Mouse (Mus musculus) adrenal gland, postnatal 25 days (tissue): ENCODE data around the gene Boc. TPM values are rescaled to one million over a fixed set of nuclear protein-coding genes. Genes with fewer than 3 reads are reported as not detected.

Experiments
- DNase-seq: peaks from one replicate; pipeline ENCODE4 v3.0.0; 2021; ENCODE audit warnings: mixed read lengths
- total RNA-seq: library from RNA; stranded (reverse); gene quantifications from 2 replicates; pipeline ENCODE4 v1.2.3, GENCODE M21; 2021

Boc gene
- total RNA-seq, 1 experiment from 2014 or later: 55.9 TPM

DNA sequence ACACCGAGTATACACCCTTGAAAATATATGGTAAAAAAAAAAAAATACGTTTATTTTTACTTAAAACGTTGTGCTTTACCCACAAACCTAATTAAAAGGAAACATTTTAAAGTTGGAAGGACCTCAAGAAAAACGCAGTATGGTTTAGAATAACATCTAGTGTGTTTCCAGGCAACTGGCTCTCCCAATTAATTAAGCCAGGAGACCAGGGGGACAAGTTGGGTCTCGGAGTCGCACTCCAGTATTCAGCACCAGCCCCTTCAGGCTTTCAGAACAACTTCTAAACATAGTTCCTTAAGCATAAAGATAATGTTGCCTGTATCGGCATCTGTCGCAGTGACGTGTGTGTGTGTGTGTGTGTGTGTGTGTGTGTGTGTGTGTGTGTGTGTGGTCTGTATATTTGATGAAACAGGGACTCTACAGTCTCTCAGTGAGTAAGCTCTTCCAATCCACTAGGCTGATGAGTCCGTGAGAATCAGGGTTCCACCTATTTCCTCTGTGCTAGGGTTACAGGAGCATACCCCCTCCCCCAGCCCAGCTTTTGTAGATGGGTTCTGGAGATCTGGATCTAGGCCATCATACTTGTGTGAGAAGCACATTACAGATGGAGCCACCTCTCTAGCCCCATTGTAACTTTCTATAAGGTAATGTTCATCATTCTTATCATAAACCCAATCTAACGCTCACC is 31.3 kb downstream of the Boc start:
- no peak for DNase-seq

DNA sequence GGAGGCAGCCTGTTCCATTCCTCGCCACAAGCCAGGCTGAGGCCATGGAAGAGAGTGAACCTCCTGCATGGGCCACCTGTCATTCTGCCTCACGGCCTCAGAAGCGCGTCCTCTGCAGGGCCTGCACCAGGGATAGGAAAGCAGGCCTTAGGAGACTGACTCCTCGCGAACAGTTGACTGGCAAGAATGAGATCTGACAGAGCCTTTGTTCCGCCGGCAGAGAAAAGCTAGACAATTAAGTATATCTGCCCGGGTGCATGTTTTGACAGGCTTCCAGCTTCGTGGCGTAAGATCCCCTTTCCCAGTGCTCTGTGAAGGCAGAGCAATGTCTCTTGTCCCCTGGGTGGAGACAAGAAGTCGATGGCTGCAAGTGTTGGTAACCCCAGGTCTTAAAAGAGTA is 32.0 kb downstream of the Boc start:
- no peak for DNase-seq

DNA sequence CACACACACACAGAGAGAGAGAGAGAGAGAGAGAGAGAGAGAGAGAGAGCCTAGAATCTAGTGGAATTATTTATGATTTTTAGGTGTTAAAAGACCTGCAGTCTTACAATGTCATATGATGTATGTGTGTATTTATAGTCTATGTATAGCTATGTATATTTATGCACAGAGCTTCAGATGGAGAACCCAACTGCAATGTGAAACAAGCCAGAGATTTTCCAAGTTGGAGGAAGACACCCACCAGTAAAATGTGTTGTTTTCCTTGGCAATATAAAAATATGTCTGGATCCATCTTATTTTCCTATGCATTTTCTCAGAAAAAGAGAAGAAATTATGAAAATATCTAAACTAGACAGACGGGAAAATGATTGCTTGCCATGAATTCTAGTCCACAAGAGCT is 32.7 kb downstream of the Boc start:
- no peak for DNase-seq

DNA sequence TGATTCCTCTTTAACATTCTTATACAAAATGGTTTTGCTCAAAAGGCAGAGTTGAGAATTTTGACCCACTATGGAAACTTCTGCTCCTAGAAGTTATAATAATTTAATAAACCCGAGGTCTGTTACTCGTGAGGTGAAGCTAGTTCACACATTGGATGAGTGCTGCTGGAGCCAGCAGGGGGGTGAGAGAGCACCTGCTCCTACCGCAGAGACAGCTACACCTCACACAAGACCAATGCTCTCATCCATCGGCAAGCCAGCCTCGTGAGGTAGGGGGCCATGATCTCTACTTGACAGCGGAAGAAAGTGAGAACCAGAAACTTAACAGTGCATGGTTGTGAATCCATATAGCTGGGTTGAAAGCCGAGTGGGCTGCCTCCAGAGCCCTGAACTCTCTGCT is 35.1 kb downstream of the Boc start:
- no peak for DNase-seq

DNA sequence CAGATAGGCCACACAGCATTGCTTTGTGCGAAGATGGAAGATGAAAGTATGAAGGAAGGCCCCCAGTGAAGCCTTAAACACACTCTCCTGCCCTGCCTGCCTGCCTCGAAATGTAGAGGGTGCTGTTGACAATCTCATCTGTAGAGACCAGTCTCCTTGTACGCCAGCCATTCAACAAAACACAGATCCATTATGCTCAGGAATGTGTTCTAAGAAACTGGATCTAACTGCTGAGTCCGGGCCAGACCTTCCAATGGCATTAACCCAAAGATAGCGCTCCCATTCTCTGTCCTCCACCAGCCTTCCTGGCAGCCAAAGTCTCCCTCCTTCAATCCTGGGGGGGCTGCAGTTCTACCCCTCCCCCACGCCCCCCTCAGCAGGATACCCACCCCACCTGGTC is 42.2 kb downstream of the Boc start:
- DNase-seq: no peak

DNA sequence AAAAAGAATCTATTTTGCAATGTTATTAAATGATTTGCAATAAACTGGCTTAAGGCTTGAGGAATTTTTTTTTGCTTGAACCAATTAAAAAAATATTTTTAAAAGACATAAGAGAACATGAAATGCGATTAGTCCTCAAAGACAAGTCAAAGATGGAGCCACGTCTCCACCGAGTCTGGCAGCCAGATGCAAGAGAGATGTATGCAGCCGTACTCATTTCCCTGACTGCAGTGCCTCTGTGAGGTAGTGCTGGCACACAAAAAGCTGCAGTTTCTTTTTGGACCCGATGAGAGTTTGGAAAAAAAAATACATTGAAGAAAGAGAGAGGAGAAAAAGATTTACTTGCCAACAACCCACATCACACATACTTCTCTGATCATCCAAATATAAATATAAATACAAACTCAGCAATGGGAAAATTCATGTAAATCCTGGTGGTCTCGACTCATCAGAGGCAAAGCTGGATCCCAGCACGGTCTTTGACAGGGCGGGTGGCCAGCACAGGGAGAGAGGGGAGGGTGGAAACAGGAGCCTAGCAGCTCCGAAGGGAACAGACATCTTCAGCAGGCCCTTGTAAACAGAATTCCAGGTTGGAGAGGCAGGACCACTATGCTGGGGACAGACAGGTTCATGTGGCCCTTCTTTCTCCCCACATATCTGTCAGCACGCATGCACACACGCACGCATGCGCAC is 48.0 kb downstream of the Boc start:
- no peak for DNase-seq

DNA sequence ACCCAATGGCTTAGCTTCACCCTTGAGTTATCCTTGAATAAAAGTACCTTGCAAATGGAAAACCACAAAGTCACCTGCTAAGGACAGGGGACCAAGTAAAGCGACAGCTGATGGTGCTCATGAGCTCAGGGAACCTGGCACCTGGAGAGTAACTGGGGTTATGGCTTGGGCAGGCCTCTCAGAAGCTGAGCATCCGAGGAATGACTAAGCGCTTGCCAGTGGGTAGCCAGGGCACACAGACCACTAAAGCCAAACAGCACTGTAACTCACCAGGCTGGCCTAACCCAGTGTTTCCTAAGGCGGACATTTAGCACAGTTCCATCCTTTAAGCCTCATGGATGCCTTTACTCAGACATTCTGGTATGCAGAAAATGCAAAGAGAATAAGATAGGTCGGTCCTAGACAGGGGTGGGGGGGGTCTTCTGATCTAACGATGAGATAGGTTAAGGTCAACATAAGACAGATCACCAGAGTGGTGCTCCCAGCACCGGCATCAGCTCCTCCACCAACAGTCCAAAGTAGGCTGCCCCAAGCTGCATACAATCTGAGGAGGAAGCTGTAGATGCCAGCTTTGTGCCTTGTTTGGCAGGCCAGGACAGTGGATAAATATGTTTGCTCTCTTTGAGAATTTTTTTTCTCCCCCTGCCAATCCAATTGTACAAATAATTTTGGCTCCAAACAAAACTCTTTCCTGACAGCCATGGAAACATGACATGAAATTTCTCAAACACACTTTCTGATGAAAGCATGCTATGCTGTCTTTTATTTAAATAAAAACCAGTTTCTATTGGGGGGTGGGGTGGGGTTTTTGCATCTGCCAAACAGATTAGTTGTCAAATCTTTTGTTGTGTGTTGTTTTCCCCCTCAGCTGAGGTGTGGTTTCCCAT is 49.0 kb downstream of the Boc start:
- DNase-seq: no peak

DNA sequence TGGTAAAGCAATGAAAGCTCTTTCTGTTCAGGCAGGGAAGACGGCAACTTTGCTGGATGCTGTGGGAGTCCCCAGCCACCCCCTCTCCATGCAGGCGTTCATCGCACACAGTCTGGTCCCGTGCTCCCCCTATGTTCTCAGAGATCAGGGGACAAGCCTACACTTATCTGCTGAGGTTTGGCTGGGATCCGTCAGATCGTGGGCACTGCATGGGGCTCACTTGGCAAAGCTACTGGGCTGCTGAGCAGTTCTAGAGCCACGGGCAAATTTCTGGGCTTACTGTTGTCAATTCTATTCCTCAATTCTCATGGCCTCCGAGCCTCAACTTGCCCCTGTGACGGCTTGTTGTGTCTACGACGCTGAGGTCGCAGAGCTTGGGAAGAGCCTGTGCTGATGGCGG is 49.9 kb downstream of the Boc start:
- DNase-seq: no peak

DNA sequence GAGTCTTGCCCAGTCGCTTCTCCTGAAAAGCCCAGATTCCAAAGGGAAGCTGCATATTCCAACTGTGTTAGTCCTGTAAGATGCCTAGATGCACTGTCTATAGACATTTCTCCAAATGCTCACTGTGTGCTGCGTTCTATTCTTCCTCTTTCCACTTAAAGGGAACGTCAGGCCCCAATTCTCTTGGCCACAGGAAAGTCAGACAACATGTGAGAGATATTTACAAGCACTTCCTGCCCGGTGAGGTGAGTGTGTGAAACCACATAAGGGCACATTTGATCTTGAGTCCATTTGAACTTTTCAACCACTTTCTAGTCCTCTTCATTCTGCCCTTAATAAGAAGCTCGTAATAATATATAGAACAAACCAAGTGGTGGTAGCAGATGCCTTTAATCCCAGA is 50.7 kb downstream of the Boc start:
- DNase-seq: no peak

DNA sequence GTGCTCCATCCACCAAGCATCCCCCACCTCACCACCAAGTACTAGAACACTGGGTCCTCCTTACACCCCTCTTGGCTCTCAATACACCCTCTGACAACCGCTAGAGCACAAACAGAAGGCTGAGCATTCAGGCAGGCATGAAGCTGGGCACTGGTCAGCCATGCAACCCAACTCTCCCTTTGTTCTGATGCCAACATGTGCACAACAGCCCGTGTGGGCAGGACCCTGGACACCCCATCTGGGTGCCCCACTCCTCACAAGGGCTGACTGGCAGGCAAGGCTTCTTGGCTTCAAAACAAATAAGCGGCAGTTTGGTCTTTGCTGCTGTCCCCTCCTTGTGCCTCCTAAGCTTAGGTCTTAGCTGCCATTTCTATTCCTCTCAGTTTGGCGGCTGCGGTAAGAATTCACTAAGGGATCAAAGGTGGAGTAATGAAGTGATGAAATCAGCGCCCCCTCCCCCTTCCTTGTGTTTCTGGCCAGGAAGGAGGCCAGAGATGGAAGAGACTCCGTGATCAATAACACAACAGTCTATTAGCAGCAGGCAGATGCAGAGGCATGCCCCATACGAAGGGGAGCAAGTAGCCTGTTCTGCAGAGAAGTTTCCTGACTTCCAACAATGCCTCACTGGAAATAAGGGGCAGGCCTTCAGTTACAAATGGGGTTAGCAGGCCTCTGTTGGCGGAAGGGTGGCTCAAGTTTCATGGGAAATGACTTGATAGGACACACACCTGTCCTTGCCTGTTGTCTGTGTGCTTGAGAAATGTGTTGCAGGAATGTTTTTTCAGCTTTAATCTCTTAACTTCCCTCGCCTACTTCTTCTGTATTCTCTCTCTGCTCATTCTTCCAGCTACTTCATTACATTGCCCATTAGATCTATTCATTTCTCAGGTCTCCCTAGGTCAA is 51.4 kb downstream of the Boc start:
- no peak for DNase-seq

DNA sequence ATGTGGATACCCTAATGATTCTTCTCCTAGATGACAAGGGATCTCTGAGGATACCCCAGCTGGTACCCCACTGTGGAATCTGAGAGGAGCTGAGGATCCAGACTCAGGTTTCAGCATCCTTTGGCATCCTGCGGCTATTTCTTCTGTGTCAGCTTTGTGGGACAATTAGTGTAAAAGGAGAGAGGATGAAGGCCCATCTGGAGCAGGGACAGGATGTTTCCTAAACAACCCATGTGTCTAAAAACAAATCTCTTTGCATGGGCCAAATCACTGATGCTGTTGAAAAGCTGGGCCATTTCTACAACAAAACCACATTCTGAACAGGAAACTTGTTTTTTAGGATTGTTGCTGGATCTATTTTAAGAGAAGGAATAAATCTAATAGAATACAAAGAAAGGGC is 53.5 kb downstream of the Boc start:
- DNase-seq: no peak

DNA sequence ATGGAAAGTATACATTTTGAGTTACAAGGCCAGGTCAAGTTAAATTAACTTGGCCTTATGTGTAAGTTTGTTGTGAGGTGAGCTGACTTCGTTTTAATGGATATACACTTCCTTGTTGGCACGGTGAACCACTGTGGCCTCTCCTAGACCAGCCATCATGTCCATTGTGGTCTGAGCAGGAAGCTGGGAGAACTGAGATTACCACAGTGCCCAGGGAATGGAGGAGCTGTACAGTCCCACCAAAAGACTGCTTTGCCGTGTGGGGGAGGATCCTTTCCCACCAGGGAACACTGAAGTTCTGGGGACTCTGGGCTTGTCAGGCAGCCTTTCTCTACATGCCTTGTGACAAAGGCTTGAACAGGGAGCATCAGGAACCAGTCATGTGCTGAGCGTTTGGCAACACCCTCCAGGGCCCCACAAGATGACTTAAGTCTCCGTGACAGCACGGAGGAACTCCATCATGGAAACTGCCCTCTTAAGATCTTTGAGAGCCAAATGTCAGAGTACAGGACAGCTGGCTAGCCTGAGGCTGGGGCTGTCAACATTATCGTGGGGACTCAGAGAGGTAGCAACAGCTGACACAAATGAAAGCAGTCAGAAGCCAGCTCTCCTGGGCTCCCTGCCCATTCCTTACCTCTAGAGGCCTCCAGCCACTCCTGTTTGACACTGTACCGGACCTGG is 55.7 kb downstream of the Boc start:
- no peak for DNase-seq

DNA sequence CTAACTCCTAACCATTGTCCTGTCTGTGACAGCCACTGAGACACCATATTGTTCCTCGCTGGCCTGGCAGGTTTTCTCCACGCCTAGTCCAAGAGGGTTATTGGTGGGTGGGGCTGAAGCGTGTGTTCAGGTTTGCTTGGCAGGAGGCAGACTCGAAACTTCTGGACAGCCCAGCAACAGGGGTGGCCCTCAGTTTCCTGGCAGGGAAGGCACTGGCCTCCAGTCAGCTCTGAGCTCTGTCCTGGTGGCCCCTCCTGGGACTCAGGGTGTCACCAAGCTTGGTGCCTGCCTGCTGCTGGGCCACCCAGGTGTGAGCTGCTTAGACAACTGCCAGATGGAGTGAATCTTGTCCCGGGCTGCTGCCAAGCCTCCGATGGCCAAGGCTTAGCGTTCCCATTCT is 56.4 kb downstream of the Boc start:
- no peak for DNase-seq

DNA sequence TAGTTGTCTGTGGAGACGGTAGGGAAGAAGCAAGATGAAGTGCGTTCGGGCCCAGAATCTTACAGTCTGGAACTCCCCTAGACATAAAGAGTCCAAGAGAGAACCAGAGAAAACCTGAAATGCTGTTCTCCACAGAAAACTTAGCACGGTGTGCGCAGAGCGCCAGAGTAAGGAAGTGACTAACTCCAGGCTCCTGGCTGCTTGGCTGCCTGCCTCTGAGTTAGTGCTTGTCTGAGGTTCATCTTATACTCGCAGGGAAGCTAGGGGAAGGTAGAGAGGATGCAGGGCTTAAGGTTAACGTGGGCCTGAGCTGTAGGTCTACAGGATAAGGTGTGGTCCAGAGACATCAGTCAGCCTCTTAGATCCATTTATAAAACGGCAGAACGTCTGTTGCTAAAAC is 56.9 kb downstream of the Boc start:
- DNase-seq: no peak

DNA sequence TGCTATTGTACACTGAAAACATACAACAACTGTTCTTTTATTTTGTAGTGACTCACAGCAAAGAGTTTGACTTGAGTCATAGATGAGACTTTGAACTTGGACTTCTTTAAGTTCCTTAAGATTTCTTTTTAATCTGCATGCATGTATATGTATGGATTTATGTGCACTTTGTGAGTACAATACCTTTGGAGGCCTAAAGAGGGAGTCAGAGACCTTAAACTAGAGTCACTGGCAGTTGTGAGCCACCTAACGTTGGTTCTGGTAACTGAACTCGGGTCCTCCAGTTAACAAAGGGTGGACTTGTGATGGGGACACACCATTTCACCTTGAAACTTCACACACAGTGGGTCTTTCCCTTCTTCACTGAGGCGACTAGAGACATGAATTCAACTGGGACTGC is 60.2 kb downstream of the Boc start:
- no peak for DNase-seq

DNA sequence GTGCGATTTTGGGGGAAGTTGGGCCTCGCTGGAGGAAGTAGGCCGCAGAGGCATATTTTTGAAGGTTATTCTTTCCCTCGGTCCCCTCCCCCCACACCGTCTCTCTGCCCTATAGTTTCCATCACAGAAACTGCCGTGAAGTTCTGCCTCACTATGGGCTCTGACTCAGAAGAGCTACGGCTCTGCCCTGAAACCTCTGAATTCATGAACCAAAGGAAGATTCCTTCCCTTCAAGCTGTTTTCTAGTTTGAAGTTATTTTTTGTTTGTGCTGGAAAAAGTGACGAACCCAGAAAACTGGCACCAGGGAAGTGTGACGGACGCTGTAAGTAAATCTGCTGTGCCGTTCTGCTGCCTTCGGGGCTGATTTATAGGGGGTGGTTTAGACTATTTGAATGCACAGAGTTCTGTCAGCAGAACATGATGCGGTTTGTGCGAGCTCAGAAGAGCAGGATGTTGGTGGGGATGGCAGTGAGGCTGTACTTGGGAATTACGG is 61.7 kb downstream of the Boc start:
- DNase-seq: no peak

DNA sequence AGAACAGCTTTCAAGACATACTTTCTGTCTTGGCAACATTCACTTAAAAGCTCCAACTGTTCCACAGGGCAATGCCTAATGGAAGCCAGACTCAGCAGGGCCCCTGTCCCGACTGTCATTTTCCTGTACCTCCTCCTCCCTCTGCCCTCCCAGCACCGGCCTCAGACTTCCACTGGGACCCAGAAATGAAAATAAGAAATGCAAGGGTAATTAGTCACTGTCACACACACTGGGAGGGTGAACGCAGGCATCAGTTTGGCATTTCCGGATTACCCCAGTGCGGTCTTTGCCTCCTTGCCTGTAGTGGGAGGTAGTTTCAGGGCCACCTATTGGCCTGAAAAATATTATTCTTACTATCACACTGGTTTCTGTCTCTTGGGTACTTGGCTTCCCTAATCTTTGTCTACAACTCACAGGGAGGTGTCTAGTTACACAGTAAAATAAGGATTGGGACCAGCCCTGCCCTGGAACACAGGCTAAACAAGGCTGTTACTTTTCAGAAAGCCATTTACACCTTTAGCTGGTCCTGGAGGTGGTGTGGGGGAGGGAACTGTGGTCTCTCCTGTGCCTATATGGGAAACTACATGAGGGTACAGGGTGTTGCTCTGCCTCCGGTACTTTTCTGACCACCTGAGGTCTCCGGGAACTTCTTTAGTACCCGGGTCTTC is 64.1 kb downstream of the Boc start:
- DNase-seq: no peak

DNA sequence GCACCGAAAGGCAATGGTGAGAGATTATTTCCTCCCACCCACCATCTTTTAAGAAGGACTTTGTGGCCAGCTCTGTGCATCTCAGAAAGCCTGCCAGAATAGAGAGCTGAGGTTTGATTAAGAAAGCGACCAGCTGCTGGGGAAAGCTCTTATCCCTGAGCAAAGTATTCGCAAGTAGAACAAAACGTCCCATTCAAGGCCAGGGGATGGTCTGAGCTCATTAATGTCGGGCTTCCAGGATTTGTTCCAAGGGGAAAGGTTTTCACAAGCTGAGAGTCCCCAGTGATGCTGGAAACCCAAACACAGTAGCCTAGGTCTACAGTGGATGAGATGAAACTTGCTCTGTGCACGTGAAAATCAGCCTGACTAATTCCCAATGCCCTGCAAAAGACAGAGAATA is 64.8 kb downstream of the Boc start:
- DNase-seq: no peak

DNA sequence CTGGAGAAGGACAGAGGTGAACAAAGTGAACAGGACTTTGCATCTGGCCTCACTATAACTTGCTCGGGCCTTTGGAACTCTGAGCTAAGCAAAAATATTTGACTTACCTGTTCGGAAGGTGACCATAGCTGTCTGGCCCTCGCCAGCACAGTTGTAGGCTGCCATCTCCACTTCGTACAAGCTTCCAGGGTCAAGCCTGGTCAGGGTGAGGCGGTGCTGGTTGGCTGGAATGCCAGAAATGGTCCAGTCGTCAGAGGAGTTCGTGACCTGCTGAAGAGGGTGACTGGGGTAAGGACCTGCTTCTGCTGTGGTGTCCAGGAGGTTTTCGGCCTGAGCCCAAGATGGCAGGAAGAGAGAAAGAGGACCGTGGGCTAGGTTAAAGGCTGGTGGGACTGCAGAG is 66.0 kb downstream of the Boc start:
- DNase-seq: no peak

DNA sequence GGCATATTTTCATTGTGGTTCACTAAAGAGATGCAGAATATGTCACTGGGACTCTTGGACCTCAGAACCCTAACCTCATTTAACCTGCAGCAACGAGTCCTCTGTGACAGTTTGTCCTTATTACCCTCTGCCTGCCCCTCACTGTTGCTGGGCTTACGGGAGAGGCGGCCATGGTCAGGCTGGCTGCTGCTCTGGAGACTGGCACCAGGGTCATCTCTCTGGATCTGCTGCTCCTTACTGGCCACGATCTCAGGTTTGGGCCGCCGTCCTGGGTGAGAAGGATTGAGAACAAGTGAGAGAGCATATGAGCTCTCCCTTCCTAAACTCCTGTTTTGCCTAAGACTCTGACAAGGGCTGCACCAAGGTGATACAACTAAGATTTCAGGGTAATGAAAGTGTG is 66.5 kb downstream of the Boc start:
- no peak for DNase-seq

DNA sequence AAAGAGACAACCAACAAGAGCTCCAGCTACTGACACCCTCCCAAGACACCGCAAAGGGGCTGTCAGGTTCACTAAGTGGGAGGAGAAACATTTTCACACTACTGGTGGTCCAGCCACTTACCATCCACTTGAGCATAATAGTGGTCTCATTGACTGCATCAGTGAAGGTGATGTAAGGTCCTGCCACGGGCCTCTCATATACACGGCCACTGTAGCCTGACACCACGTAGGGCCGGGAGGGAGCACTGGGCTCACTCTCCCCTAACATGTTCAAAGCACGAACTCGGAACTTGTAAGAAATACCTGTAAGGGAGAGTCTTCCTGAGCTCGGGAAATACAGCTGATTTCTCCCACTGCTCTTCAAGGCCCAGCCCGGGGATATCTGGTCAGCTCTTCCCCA is 67.6 kb downstream of the Boc start:
- no peak for DNase-seq
